Mouse (Mus musculus) bone marrow, adult 2 months (tissue): Measurements from ENCODE around the gene Bace2.

ENCODE experiments used
- CTCF ChIP-seq: fragments of 200-500 bp; IDR thresholded peaks from 2 replicates; pipeline ENCODE4 v1.5.1; 2011; ENCODE audit warnings: low read length, control low read depth; ENCODE audit not compliant: control insufficient read depth, insufficient read depth
- POLR2A ChIP-seq: fragments of 200-500 bp; IDR thresholded peaks from 2 replicates; pipeline ENCODE4 v1.6.1; 2011; ENCODE audit warnings: low read depth, mild to moderate bottlenecking, control low read depth, low read length, borderline replicate concordance; ENCODE audit not compliant: control insufficient read depth

GRCm38 (mm10) chr16:97401741-97402140 is 45.2 kb downstream of the Bace2 start:
- TF ChIP-seq CTCF, result no peak
- no peak for TF ChIP-seq POLR2A
